Mouse (Mus musculus): Measurements from ENCODE around the gene Fam32a.

DNA sequence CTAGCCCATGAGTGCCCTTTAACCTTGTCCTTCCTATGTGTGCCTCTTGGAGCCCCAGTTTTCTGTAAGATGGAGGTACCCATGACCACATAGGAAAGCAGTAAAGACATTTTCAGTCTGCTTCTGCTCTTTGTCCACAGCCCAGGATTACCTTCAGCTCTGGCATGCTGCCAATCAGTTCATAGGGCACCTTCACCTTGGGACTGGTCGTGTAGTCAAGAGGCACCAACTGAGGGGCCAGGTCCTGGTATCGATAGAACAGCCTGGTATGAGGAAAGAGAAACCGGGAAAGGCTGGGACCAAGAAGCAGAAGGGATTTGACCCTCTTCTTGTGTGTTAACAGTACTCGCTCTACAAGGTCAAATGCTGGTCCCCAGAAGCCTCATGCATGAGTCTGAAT lies 9.3 kb upstream of the Fam32a start:
- TF ChIP-seq CTCF (IDR thresholded peaks at IDR 0.05; ENCODE audit: borderline replicate concordance, control insufficient read depth, extremely low read depth, insufficient read depth, low read length, poor library complexity) = no peak
- TF ChIP-seq POLR2A (IDR thresholded peaks at IDR 0.05; ENCODE audit: control insufficient read depth, extremely low read depth, insufficient read depth, low read length, poor library complexity) = no peak
